Mouse (Mus musculus) C2C12 (cell line): ENCODE results near the gene Emg1. TPM values are rescaled to one million over a fixed set of nuclear protein-coding genes. Genes with fewer than 3 reads are reported as not detected.

ENCODE experiments used
- H3K27me3 ChIP-seq: one replicate; pipeline ENCODE4 v1.6.1; 2011; ENCODE audit not compliant: control insufficient read depth, insufficient read depth, insufficient read length
- H3K36me3 ChIP-seq: one replicate; pipeline ENCODE4 v1.6.1; 2011; ENCODE audit not compliant: control insufficient read depth, insufficient read depth
- H3K4me3 ChIP-seq: one replicate; pipeline ENCODE4 v1.5.1; 2011; ENCODE audit warnings: mild to moderate bottlenecking, control low read depth; ENCODE audit not compliant: poor library complexity, insufficient read depth, severe bottlenecking
- H3K79me2 ChIP-seq: one replicate; pipeline ENCODE4 v1.6.1; 2011; ENCODE audit not compliant: control insufficient read depth, insufficient read depth
- H3K79me3 ChIP-seq: one replicate; pipeline ENCODE4 v1.6.1; 2011; ENCODE audit warnings: low read depth, control low read depth
- H3ac ChIP-seq: one replicate; pipeline ENCODE3; 2011; ENCODE audit warnings: low read depth; ENCODE audit not compliant: control insufficient read depth, insufficient read length
- CEBPB ChIP-seq: IDR thresholded peaks from one replicate; pipeline ENCODE4 v1.6.1; 2011; ENCODE audit warnings: low read depth, mild to moderate bottlenecking, control low read depth, moderate library complexity
- CTCF ChIP-seq: IDR thresholded peaks from one replicate; pipeline ENCODE4 v1.5.1; 2011; ENCODE audit not compliant: control insufficient read depth, insufficient read depth, insufficient read length
- FOSL1 ChIP-seq: IDR thresholded peaks from one replicate; pipeline ENCODE4 v1.8.0; 2011; ENCODE audit warnings: mild to moderate bottlenecking, low read length; ENCODE audit not compliant: poor library complexity, insufficient read depth, severe bottlenecking
- MAX ChIP-seq: IDR thresholded peaks from one replicate; pipeline ENCODE4 v1.6.1; 2011; ENCODE audit warnings: mild to moderate bottlenecking, control low read depth
- MYOD1 ChIP-seq: IDR thresholded peaks from one replicate; pipeline ENCODE4 v1.6.1; 2011; ENCODE audit warnings: low read depth; ENCODE audit not compliant: control insufficient read depth, insufficient read length
- MYOG ChIP-seq: IDR thresholded peaks from one replicate; pipeline ENCODE4 v1.6.1; 2011; ENCODE audit not compliant: control insufficient read depth, insufficient read length; ENCODE audit errors: extremely low read depth
- USF1 ChIP-seq: IDR thresholded peaks from one replicate; pipeline ENCODE4 v1.6.1; 2011; ENCODE audit warnings: low read depth, mild to moderate bottlenecking, control low read depth, moderate library complexity
- long read RNA-seq, 2 experiments: library from polyadenylated mRNA; unstranded; transcript quantifications; one replicate each; pipeline ENCODE4 v2.0.0; 2019 to 2020
- polyA plus RNA-seq: library from polyadenylated mRNA; unstranded; fragments of >200 nt; fragmentation: generic; extraction: Trizol; gene quantifications from one replicate; pipeline ENCODE4 v1.2.1, GENCODE M21; 2012; ENCODE audit warnings: missing spikeins

Gene Emg1
- 208 TPM for polyA plus RNA-seq
- long read RNA-seq, experiment 1, transcript Emg1-201 (6 exons, 1,034 nt) = major isoform, 117 of 145 reads
- long read RNA-seq, experiment 1, partial matches to known transcripts = 12 of 145 reads
- long read RNA-seq, experiment 1, other reads (novel, unspliced or antisense) = 14 of 145 reads
- long read RNA-seq, experiment 2, transcript Emg1-201 (6 exons, 1,034 nt) = major isoform, 67 of 78 reads
- long read RNA-seq, experiment 2, partial matches to known transcripts = 0 of 78 reads
- long read RNA-seq, experiment 2, other reads (novel, unspliced or antisense) = 9 of 78 reads

DNA sequence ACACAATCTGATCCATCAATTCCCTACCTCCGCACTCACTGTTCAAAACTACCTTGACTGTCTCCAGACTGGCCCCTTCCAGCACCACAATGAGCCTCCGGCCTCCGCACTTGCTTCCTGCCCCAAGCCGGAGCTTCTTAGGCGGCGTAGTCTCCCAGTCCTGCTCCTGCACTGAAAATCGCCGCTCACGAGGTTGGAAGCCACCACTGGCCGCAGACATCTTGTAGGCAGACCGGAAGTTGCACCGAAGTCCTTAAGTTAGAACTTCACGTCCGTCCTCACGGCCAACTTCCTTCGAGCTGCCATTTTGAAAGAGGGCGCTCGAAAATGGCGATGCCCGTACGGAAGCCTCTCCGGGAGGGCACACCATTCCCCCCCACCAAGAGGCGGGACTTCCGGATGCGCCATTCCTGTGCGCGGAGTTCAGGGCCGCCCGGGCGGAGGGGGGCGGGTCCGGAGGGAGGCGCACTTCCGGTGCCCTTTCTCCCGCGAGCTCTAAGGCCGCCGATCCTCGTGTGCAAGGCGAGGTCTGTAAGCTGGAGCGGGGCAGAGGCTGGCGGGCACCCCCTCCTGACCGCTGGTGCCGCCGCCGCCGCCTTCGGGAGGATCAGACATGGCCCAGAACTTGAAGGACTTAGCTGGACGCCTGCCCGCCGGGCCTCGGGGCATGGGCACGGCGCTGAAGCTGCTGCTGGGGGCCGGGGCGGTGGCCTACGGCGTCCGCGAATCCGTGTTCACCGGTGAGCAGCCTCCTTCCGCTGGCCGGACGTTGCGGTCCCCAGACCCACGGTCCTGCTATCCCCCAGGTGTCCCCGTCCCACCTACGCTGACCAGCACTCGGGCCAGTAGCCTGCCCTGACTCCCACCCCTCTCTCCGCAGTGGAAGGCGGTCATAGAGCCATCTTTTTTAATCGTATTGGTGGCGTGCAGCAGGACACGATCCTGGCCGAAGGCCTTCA, at the start of gene Emg1, which contains the start of gene Phb2:
Gene Emg1, minus strand, starts transcription at position 355 of the 959 bp plus-strand sequence.
Gene Phb2, plus strand, starts transcription at position 513 of the 959 bp plus-strand sequence.
- Histone ChIP-seq H3K79me3 (peaks cover 72% of the 10 kb centered on the region), H3ac (peak within 1 kb of the TSS; percentile 96), H3K4me3 (peak within 1 kb of the TSS; percentile 97), H3K27me3 (no peaks in the 10 kb centered on the region), H3K79me2 (peaks cover 83% of the 10 kb centered on the region), H3K36me3 (peaks cover 70% of the 10 kb centered on the region)
- peak; percentile 48 for TF ChIP-seq MAX
- TF ChIP-seq FOSL1 = no peak
- TF ChIP-seq USF1 = no peak
- no peak for TF ChIP-seq MYOD1
- no peak for TF ChIP-seq MYOG
- no peak for TF ChIP-seq CTCF
- TF ChIP-seq CEBPB = no peak

DNA sequence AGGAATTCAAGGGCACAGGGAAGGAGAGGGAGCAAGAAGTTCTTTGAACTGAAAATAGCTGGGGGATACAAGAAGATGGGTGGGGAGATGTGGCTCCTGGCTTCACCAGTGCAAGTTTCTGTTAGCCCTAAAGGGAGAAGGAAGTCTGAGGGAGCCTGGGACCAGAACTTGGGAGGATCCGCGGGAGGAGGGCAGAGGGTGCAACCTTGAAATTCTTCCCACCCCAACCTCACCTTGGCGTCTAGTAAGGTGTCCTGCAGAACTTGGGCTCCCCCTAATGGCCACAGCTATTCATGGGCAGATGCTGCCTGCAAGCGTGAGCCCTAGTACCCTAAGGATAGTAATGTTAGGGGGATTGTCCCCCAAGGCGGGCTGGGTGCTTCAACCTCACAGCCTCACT, 47.3 kb upstream of the Emg1 start:
- H3K4me3 ChIP-seq = no peak overlapping the region

DNA sequence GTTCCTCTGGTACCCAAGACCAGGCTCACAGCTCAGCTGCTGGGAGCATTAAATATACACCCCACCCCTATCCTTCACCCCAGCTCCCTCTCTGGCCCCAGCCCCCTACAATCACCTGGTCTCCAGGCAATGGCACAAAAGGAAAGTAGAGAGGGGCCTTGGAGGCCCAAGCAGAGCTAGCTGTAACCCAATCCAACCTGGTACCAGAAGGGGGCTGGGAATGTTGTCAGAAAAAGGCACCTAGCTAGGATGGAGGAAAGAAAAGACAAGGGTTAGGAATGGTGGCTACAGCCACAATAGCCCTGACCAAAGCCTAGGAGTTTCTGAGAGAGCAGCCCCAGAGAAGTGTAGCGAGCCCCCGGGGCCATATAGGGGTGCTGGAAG, 46.9 kb upstream of the Emg1 start:
- peaks cover 32% of the 10 kb centered on the region for H3K79me2 ChIP-seq
- TF ChIP-seq USF1 (no peak), FOSL1 (no peak), CEBPB (no peak)
- H3K79me3 ChIP-seq = peaks cover 23% of the 10 kb centered on the region
- no peaks in the 10 kb centered on the region for H3K27me3 ChIP-seq
- no peak overlapping the region for H3ac ChIP-seq
- H3K36me3 ChIP-seq = peaks cover 5% of the 10 kb centered on the region
- no peak overlapping the region for H3K4me3 ChIP-seq

More for the DNA sequence above, 47.3 kb upstream of the Emg1 start:
- Histone ChIP-seq H3K36me3 (peaks cover 4% of the 10 kb centered on the region), H3ac (peak overlapping the region; percentile 20), H3K79me3 (peaks cover 19% of the 10 kb centered on the region), H3K27me3 (no peaks in the 10 kb centered on the region), H3K79me2 (peaks cover 28% of the 10 kb centered on the region)
- TF ChIP-seq CEBPB = no peak
- peak; percentile 87 for TF ChIP-seq CTCF

- Histone ChIP-seq H3K4me3 (peak overlapping the region; percentile 15), H3ac (peak overlapping the region; percentile 21), H3K36me3 (peaks cover 11% of the 10 kb centered on the region), H3K79me3 (peaks cover 29% of the 10 kb centered on the region), H3K27me3 (no peaks in the 10 kb centered on the region), H3K79me2 (peaks cover 38% of the 10 kb centered on the region)
- TF ChIP-seq USF1 (no peak), MYOG (no peak), MAX (no peak), CTCF (no peak), FOSL1 (no peak), MYOD1 (no peak), CEBPB (no peak)
Measured at GRCm38 (mm10) chr6:124757909-124758848, 46.2 kb upstream of the Emg1 start.

DNA sequence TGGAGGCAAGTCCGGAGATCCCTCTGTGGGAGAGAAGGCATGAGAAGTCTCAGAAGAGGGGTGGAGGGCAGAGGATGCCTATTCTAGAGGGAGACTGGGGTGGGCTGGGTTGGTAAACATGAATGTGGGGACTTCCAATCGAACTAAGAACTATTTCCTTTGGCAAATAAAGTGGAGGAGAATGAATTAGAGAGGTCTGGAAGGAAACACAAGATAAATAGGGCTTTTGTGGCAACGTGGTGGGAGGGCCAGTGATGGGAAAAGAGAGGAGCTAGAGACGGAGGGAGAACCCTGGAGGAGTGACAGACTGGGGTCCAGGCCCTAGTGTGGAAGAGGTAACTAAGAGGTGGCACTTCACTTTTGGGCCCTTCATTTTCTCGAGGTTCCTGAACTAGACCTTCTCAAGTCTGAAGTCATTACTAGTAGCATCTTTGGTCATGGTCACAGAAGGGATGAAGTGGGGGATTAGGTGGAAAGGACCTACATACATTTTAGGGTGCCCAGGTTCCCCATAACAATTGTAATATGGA, 45.4 kb upstream of the Emg1 start:
- Histone ChIP-seq H3K79me2 (peaks cover 46% of the 10 kb centered on the region), H3K4me3 (peak overlapping the region; percentile 15), H3K27me3 (no peaks in the 10 kb centered on the region), H3K36me3 (peaks cover 19% of the 10 kb centered on the region), H3ac (peak overlapping the region; percentile 95), H3K79me3 (peaks cover 37% of the 10 kb centered on the region)
- TF ChIP-seq USF1 (no peak), MYOD1 (no peak), CEBPB (no peak), MAX (no peak), MYOG (no peak), CTCF (no peak), FOSL1 (no peak)
